Mouse (Mus musculus) MEL (cell line): ENCODE measurements around the gene Armcx1. TPM values are rescaled to one million over a fixed set of nuclear protein-coding genes. Genes with fewer than 3 reads are reported as not detected.

Experiments
- DNase-seq: peaks from one replicate; pipeline ENCODE4 v3.0.0; 2011; ENCODE audit warnings: low read depth, low spot score
- H3K27ac ChIP-seq: 2 replicates; pipeline ENCODE4 v1.5.1; 2012; ENCODE audit warnings: low read depth, mild to moderate bottlenecking, control low read depth, low read length, moderate library complexity; ENCODE audit not compliant: control insufficient read depth
- H3K27me3 ChIP-seq, 2 experiments: fragments of 150-350 bp in 1 of 2; sonication (generic) in 1 of 2; 2 replicates each; pipeline ENCODE4 v1.6.1; 2012; ENCODE audit warnings: low read length in 2 of 2, mild to moderate bottlenecking in 2 of 2, improper control_type of control experiment in 1 of 2, moderate library complexity in 1 of 2; ENCODE audit not compliant: insufficient read depth in 2 of 2, control insufficient read depth in 1 of 2
- H3K36me3 ChIP-seq, 2 experiments: 2 replicates each; pipeline ENCODE4 v1.6.1; 2012 to 2014; ENCODE audit warnings: low read length in 2 of 2, improper control_type of control experiment in 1 of 2, inconsistent platforms in 1 of 2, mild to moderate bottlenecking in 1 of 2; ENCODE audit not compliant: insufficient read depth in 2 of 2, control insufficient read depth in 1 of 2
- H3K4me1 ChIP-seq, 2 experiments: fragments of 150-350 bp in 1 of 2; sonication (generic) in 1 of 2; 2 replicates each; pipeline ENCODE4 v1.6.1; 2012; ENCODE audit warnings: low read length in 2 of 2, improper control_type of control experiment in 1 of 2, mild to moderate bottlenecking in 1 of 2; ENCODE audit not compliant: insufficient read depth in 2 of 2, control insufficient read depth in 1 of 2
- H3K4me3 ChIP-seq, 2 experiments: fragments of 150-350 bp in 1 of 2; sonication (generic) in 1 of 2; 2 replicates each; pipeline ENCODE4 v1.5.1; 2012; ENCODE audit warnings: low read depth in 2 of 2, low read length in 2 of 2, mild to moderate bottlenecking in 2 of 2, moderate library complexity in 2 of 2, control low read depth in 1 of 2, improper control_type of control experiment in 1 of 2; ENCODE audit not compliant: control insufficient read depth in 1 of 2, insufficient read depth in 1 of 2
- H3K79me2 ChIP-seq: 2 replicates; pipeline ENCODE4 v1.6.1; 2012; ENCODE audit warnings: mild to moderate bottlenecking, low read length, moderate library complexity; ENCODE audit not compliant: control insufficient read depth, poor library complexity, insufficient read depth
- H3K9ac ChIP-seq: 2 replicates; pipeline ENCODE4 v1.6.1; 2012; ENCODE audit warnings: low read depth, mild to moderate bottlenecking, control low read depth, low read length, moderate library complexity; ENCODE audit not compliant: control insufficient read depth, poor library complexity, severe bottlenecking
- H3K9me3 ChIP-seq: fragments of 150-350 bp; sonication (generic); replicated peaks from 2 replicates; pipeline ENCODE4 v1.6.1; 2012; ENCODE audit warnings: mild to moderate bottlenecking, low read length, improper control_type of control experiment, moderate library complexity; ENCODE audit not compliant: insufficient read depth
- BHLHE40 ChIP-seq: IDR thresholded peaks from 2 replicates; pipeline ENCODE4 v1.6.1; 2012; ENCODE audit warnings: low read depth, mild to moderate bottlenecking, inconsistent platforms, low read length, improper control_type of control experiment, borderline replicate concordance
- CHD1 ChIP-seq: IDR thresholded peaks from 2 replicates; pipeline ENCODE4 v1.6.1; 2012; ENCODE audit warnings: low read depth, mild to moderate bottlenecking, inconsistent platforms, low read length, improper control_type of control experiment
- CTCF ChIP-seq, 3 experiments: IDR thresholded peaks in 2 of 3; conservative IDR thresholded peaks in 1 of 3; 2 replicates each; pipeline ENCODE4 v1.5.1; 2011 to 2012; ENCODE audit warnings: low read length in 3 of 3, low read depth in 2 of 3, mild to moderate bottlenecking in 2 of 3, improper control_type of control experiment in 1 of 3, inconsistent platforms in 1 of 3, mixed read lengths in 1 of 3, moderate library complexity in 1 of 3; ENCODE audit not compliant: control insufficient read depth in 1 of 3, insufficient read depth in 1 of 3, poor library complexity in 1 of 3, severe bottlenecking in 1 of 3
- EP300 ChIP-seq, 2 experiments: IDR thresholded peaks; 2 replicates each; pipeline ENCODE4 v1.6.1; 2011; ENCODE audit warnings: improper control_type of control experiment in 2 of 2, low read length in 2 of 2, low read depth in 1 of 2, mild to moderate bottlenecking in 1 of 2
- ETS1 ChIP-seq: IDR thresholded peaks from 2 replicates; pipeline ENCODE4 v1.6.1; 2012; ENCODE audit warnings: low read depth, mild to moderate bottlenecking, inconsistent platforms, low read length, improper control_type of control experiment, moderate library complexity
- HCFC1 ChIP-seq: IDR thresholded peaks from 2 replicates; pipeline ENCODE4 v1.6.1; 2012; ENCODE audit warnings: low read depth, mild to moderate bottlenecking, inconsistent platforms, low read length, improper control_type of control experiment, moderate library complexity
- MAFK ChIP-seq: IDR thresholded peaks from 2 replicates; pipeline ENCODE4 v1.6.1; 2011; ENCODE audit warnings: low read depth, mild to moderate bottlenecking, low read length, improper control_type of control experiment, borderline replicate concordance
- MAX ChIP-seq: IDR thresholded peaks from 2 replicates; pipeline ENCODE4 v1.6.1; 2011; ENCODE audit warnings: low read length, improper control_type of control experiment
- MAZ ChIP-seq: IDR thresholded peaks from 2 replicates; pipeline ENCODE4 v1.6.1; 2012; ENCODE audit warnings: low read depth, mild to moderate bottlenecking, inconsistent platforms, low read length, improper control_type of control experiment
- MYB ChIP-seq: IDR thresholded peaks from 2 replicates; pipeline ENCODE4 v1.6.1; 2011; ENCODE audit warnings: mild to moderate bottlenecking, low read depth, low read length, improper control_type of control experiment
- NELFE ChIP-seq: IDR thresholded peaks from 2 replicates; pipeline ENCODE4 v1.6.1; 2011; ENCODE audit warnings: low read depth, low read length, improper control_type of control experiment
- POLR2A ChIP-seq, 2 experiments: IDR thresholded peaks; 2 replicates each; pipeline ENCODE4 v1.6.1; 2011 to 2012; ENCODE audit warnings: low read length in 2 of 2, mild to moderate bottlenecking in 2 of 2, control low read depth in 1 of 2, improper control_type of control experiment in 1 of 2, low read depth in 1 of 2, moderate library complexity in 1 of 2; ENCODE audit not compliant: control insufficient read depth in 1 of 2, insufficient read depth in 1 of 2, poor library complexity in 1 of 2
- POLR2AphosphoS2 ChIP-seq: IDR thresholded peaks from 2 replicates; pipeline ENCODE4 v1.6.1; 2011; ENCODE audit warnings: low read length, improper control_type of control experiment
- RAD21 ChIP-seq: IDR thresholded peaks from 2 replicates; pipeline ENCODE4 v1.6.1; 2011; ENCODE audit warnings: mild to moderate bottlenecking, low read depth, low read length, improper control_type of control experiment
- TCF12 ChIP-seq: IDR thresholded peaks from 2 replicates; pipeline ENCODE4 v1.6.1; 2014; ENCODE audit warnings: low read depth, mild to moderate bottlenecking, inconsistent platforms, low read length, improper control_type of control experiment, moderate library complexity
- USF2 ChIP-seq, 2 experiments: IDR thresholded peaks; 2 replicates each; pipeline ENCODE4 v1.6.1; 2011 to 2012; ENCODE audit warnings: improper control_type of control experiment in 2 of 2, low read length in 2 of 2, borderline replicate concordance in 1 of 2, inconsistent platforms in 1 of 2, low read depth in 1 of 2, mild to moderate bottlenecking in 1 of 2; ENCODE audit not compliant: insufficient read depth in 1 of 2
- ZC3H11A ChIP-seq: IDR thresholded peaks from 2 replicates; pipeline ENCODE4 v1.6.1; 2012; ENCODE audit warnings: low read depth, mild to moderate bottlenecking, inconsistent platforms, low read length, improper control_type of control experiment
- ZKSCAN1 ChIP-seq: IDR thresholded peaks from 2 replicates; pipeline ENCODE4 v1.6.1; 2012; ENCODE audit warnings: low read depth, mild to moderate bottlenecking, inconsistent platforms, low read length, improper control_type of control experiment, moderate library complexity
- ZMIZ1 ChIP-seq: IDR thresholded peaks from 2 replicates; pipeline ENCODE4 v1.6.1; 2012; ENCODE audit warnings: low read depth, mild to moderate bottlenecking, inconsistent platforms, low read length, improper control_type of control experiment, moderate library complexity
- ZNF384 ChIP-seq: IDR thresholded peaks from 2 replicates; pipeline ENCODE4 v1.6.1; 2012; ENCODE audit warnings: low read depth, mild to moderate bottlenecking, inconsistent platforms, low read length, improper control_type of control experiment
- polyA plus RNA-seq, 2 experiments: library from polyadenylated mRNA; stranded (reverse) in 1 of 2; unstranded in 1 of 2; fragments of >175 nt in 1 of 2; fragments of >200 nt in 1 of 2; gene quantifications; 2 replicates each; pipeline versions ENCODE4 v1.2.1 to v1.2.4; 2012; ENCODE audit warnings: low replicate concordance in 2 of 2, low read depth in 1 of 2; ENCODE audit not compliant: insufficient read length in 2 of 2, insufficient read depth in 1 of 2, missing spikeins in 1 of 2
- total RNA-seq: library from RNA; depleted of rRNA; stranded (reverse); fragments of 300-350 nt; gene quantifications from 2 replicates; pipeline ENCODE4 v1.2.3, GENCODE M21; 2012; rRNA removed

Gene Armcx1
- total RNA-seq: 0.10 TPM in 1 of 2 replicates, not detected in the other
- under 1 TPM in 1 of 2 experiments, not detected in 1; 0.10 TPM for polyA plus RNA-seq

- no peak for DNase-seq
- H3K27ac ChIP-seq: no peak within 1 kb of the TSS
- no peaks in the 10 kb centered on the region for H3K9me3 ChIP-seq
- TF ChIP-seq CHD1 (no peak), ZKSCAN1 (no peak), MAFK (no peak), HCFC1 (no peak)
- H3K9ac ChIP-seq: no peak within 1 kb of the TSS
- H3K36me3 ChIP-seq: no peaks in the 10 kb centered on the region
- no peak within 1 kb of the TSS for H3K4me3 ChIP-seq
- H3K79me2 ChIP-seq: no peaks in the 10 kb centered on the region
- H3K27me3 ChIP-seq: peaks cover 17 to 35% of the 10 kb centered on the region in 2 experiments
- no peaks in the 10 kb centered on the region for H3K4me1 ChIP-seq
These were observed at the start of gene Armcx1 for GRCm38 (mm10) chrX:134717752-134718308. Gene Armcx1 (plus strand): TSS chrX:134717963.

- Histone ChIP-seq H3K4me1 (no peaks in the 10 kb centered on the region), H3K9ac (no peak overlapping the region), H3K4me3 (no peak overlapping the region), H3K27me3 (peaks cover 1 to 15% of the 10 kb centered on the region in 2 experiments), H3K79me2 (no peaks in the 10 kb centered on the region), H3K36me3 (no peaks in the 10 kb centered on the region), H3K9me3 (no peaks in the 10 kb centered on the region), H3K27ac (no peak overlapping the region)
- TF ChIP-seq ZC3H11A (no peak), USF2 (IDR thresholded peaks at IDR 0.05; ENCODE audit: borderline replicate concordance in 1 of 2, insufficient read depth in 1 of 2, low read depth in 1 of 2, low read length in 2 of 2) (no peak), ZKSCAN1 (no peak), MYB (no peak), CTCF (IDR thresholded peaks at IDR 0.05 in 2 of 3, conservative IDR thresholded peaks at IDR 0.05 in 1 of 3; ENCODE audit: control insufficient read depth in 1 of 3, insufficient read depth in 1 of 3, low read depth in 2 of 3, low read length in 3 of 3, poor library complexity in 1 of 3, severe bottlenecking in 1 of 3) (no peak), HCFC1 (no peak), EP300 (IDR thresholded peaks at IDR 0.05; ENCODE audit: low read depth in 1 of 2, low read length in 2 of 2) (no peak), BHLHE40 (no peak), TCF12 (no peak), ZMIZ1 (no peak), MAZ (no peak), MAX (no peak), ZNF384 (no peak), POLR2A (IDR thresholded peaks at IDR 0.05; ENCODE audit: control insufficient read depth in 1 of 2, insufficient read depth in 1 of 2, low read depth in 1 of 2, low read length in 2 of 2, poor library complexity in 1 of 2) (no peak), NELFE (no peak), RAD21 (no peak), ETS1 (no peak), POLR2AphosphoS2 (no peak)
- DNase-seq: no peak
These were observed 42.7 kb upstream of the Armcx1 start for GRCm38 (mm10) chrX:134675022-134675421.
